Mouse (Mus musculus) limb, embryonic 12.5 days (tissue): ENCODE measurements around the gene Gas7. TPM values are rescaled to one million over a fixed set of nuclear protein-coding genes. Genes with fewer than 3 reads are reported as not detected.

Experiments used
- ATAC-seq: fragments of 200-750 bp; cut with Nextera tagmentation; 2 replicates; pipeline ENCODE4 v1.8.0; 2017; ENCODE audit warnings: low read depth, moderate TSS enrichment; ENCODE audit not compliant: insufficient number of reproducible peaks, insufficient read depth, low FRiP score, low TSS enrichment
- H3K27ac ChIP-seq: fragments of 300-500 bp; sonication (generic); 2 replicates; pipeline ENCODE4 v1.5.1; 2016; ENCODE audit warnings: mild to moderate bottlenecking, moderate library complexity
- H3K27me3 ChIP-seq: fragments of 300-500 bp; sonication (generic); 2 replicates; pipeline ENCODE4 v1.6.1; 2016; ENCODE audit warnings: mild to moderate bottlenecking, moderate library complexity
- H3K36me3 ChIP-seq: fragments of 300-500 bp; sonication (generic); 2 replicates; pipeline ENCODE4 v1.6.1; 2016; ENCODE audit warnings: mild to moderate bottlenecking, moderate library complexity
- H3K4me1 ChIP-seq: fragments of 300-500 bp; sonication (generic); replicated peaks from 2 replicates; pipeline ENCODE4 v1.6.1; 2016
- H3K4me2 ChIP-seq: fragments of 300-500 bp; sonication (generic); 2 replicates; pipeline ENCODE4 v1.6.1; 2016; ENCODE audit warnings: mild to moderate bottlenecking, moderate library complexity
- H3K4me3 ChIP-seq: fragments of 300-500 bp; sonication (generic); replicated peaks from 2 replicates; pipeline ENCODE4 v1.5.1; 2016; ENCODE audit warnings: mild to moderate bottlenecking
- H3K9ac ChIP-seq: fragments of 300-500 bp; sonication (generic); replicated peaks from 2 replicates; pipeline ENCODE4 v1.6.1; 2016; ENCODE audit warnings: mild to moderate bottlenecking, moderate library complexity
- H3K9me3 ChIP-seq: fragments of 300-500 bp; sonication (generic); 2 replicates; pipeline ENCODE4 v1.6.1; 2016; ENCODE audit warnings: mild to moderate bottlenecking, moderate library complexity
- WGBS: fragments of 180-500 bp; shearing (Covaris S2); methylation state at CpG from one replicate; pipeline ENCODE4 v1.1.7; 2016; 5-methylcytosine and 5-hydroxymethylcytosine counted together
- polyA plus RNA-seq: library from polyadenylated mRNA; unstranded; fragments of >200 nt; fragmentation: Nextera tagmentation; extraction: Ambion mirVana; gene quantifications from 2 replicates; pipeline ENCODE4 v1.2.1, GENCODE M21; 2016

Gas7 gene
- polyA plus RNA-seq, 1 experiment from 2014 or later, result 4.3 TPM

GRCm38 (mm10) chr11:67675562-67676540 is 220.6 kb downstream of the Gas7 start:
- 63% methylated on average over 12 of the region's 12 CpGs for WGBS
- H3K9me3 ChIP-seq, result no peaks in the 10 kb centered on the region
- H3K27me3 ChIP-seq, result no peaks in the 10 kb centered on the region
- H3K36me3 ChIP-seq, result no peaks in the 10 kb centered on the region
- H3K27ac ChIP-seq, result no peak overlapping the region
- no peaks in the 10 kb centered on the region for H3K4me1 ChIP-seq
- no peak overlapping the region for H3K4me2 ChIP-seq
- no peak overlapping the region for H3K9ac ChIP-seq
- ATAC-seq, result no peak
- H3K4me3 ChIP-seq, result no peak overlapping the region

GRCm38 (mm10) chr11:67679300-67679699 is 224.1 kb downstream of the Gas7 start:
- Histone ChIP-seq H3K27me3 (no peaks in the 10 kb centered on the region), H3K4me3 (no peak overlapping the region), H3K36me3 (no peaks in the 10 kb centered on the region), H3K9me3 (no peaks in the 10 kb centered on the region), H3K9ac (no peak overlapping the region), H3K4me1 (no peaks in the 10 kb centered on the region), H3K4me2 (no peak overlapping the region), H3K27ac (no peak overlapping the region)
- 75% methylated on average over 5 of the region's 5 CpGs for WGBS
- no peak for ATAC-seq

- 80% methylated on average over 2 of the region's 2 CpGs for WGBS
- H3K9ac ChIP-seq, result no peak overlapping the region
- H3K27ac ChIP-seq, result no peak overlapping the region
- no peaks in the 10 kb centered on the region for H3K36me3 ChIP-seq
- no peaks in the 10 kb centered on the region for H3K9me3 ChIP-seq
- no peaks in the 10 kb centered on the region for H3K4me1 ChIP-seq
- no peak overlapping the region for H3K4me2 ChIP-seq
- no peaks in the 10 kb centered on the region for H3K27me3 ChIP-seq
- ATAC-seq, result no peak
- H3K4me3 ChIP-seq, result no peak overlapping the region
Observed at GRCm38 (mm10) chr11:67679930-67680329, 224.7 kb downstream of the Gas7 start.

GRCm38 (mm10) chr11:67681871-67682270 is 226.6 kb downstream of the Gas7 start:
- Histone ChIP-seq H3K27ac (no peak overlapping the region), H3K4me3 (no peak overlapping the region), H3K36me3 (no peaks in the 10 kb centered on the region), H3K4me1 (no peaks in the 10 kb centered on the region), H3K4me2 (no peak overlapping the region), H3K27me3 (no peaks in the 10 kb centered on the region), H3K9ac (no peak overlapping the region), H3K9me3 (no peaks in the 10 kb centered on the region)
- WGBS, result 82% methylated on average over 3 of the region's 3 CpGs
- no peak for ATAC-seq

- 83% methylated on average over 2 of the region's 2 CpGs for WGBS
- Histone ChIP-seq H3K27ac (no peak overlapping the region), H3K9me3 (no peaks in the 10 kb centered on the region), H3K9ac (no peak overlapping the region), H3K4me1 (0 out of 2 replicates have a peak, but pooled peaks cover 3% of the 10 kb centered on the region), H3K4me2 (no peak overlapping the region), H3K4me3 (no peak overlapping the region), H3K27me3 (no peaks in the 10 kb centered on the region), H3K36me3 (no peaks in the 10 kb centered on the region)
- ATAC-seq, result no peak
Observed at GRCm38 (mm10) chr11:67686109-67686508, 230.9 kb downstream of the Gas7 start.

GRCm38 (mm10) chr11:67694703-67695376 is 239.6 kb downstream of the Gas7 start, which contains the start of gene Rcvrn:
TSS of gene Rcvrn (plus strand) at chr11:67695326.
- no peak within 1 kb of the TSS for H3K9ac ChIP-seq
- H3K27ac ChIP-seq, result no peak within 1 kb of the TSS
- no peak for ATAC-seq
- no peak within 1 kb of the TSS for H3K4me2 ChIP-seq
- H3K36me3 ChIP-seq, result no peaks in the 10 kb centered on the region
- no peak within 1 kb of the TSS for H3K4me3 ChIP-seq
- 63% methylated on average over 7 of the region's 7 CpGs for WGBS
- H3K27me3 ChIP-seq, result peaks cover 8% of the 10 kb centered on the region; the same call in 1 of the 2 replicates
- no peaks in the 10 kb centered on the region for H3K9me3 ChIP-seq
- 0 out of 2 replicates have a peak, but pooled peaks cover 3% of the 10 kb centered on the region for H3K4me1 ChIP-seq

GRCm38 (mm10) chr11:67712976-67713375 is 257.7 kb downstream of the Gas7 start:
- Histone ChIP-seq H3K9ac (no peak overlapping the region), H3K27me3 (no peaks in the 10 kb centered on the region), H3K4me1 (no peaks in the 10 kb centered on the region), H3K4me2 (no peak overlapping the region), H3K27ac (no peak overlapping the region), H3K4me3 (no peak overlapping the region), H3K36me3 (no peaks in the 10 kb centered on the region), H3K9me3 (no peaks in the 10 kb centered on the region)
- no peak for ATAC-seq
- WGBS, result 90% methylated on average over 4 of the region's 4 CpGs

- WGBS, result 80% methylated on average over 4 of the region's 4 CpGs
- no peak for ATAC-seq
- Histone ChIP-seq H3K36me3 (no peaks in the 10 kb centered on the region), H3K4me3 (no peak overlapping the region), H3K27ac (no peak overlapping the region), H3K9me3 (no peaks in the 10 kb centered on the region), H3K9ac (no peak overlapping the region), H3K4me1 (no peaks in the 10 kb centered on the region), H3K27me3 (no peaks in the 10 kb centered on the region), H3K4me2 (no peak overlapping the region)
Observed at GRCm38 (mm10) chr11:67715382-67715781, 260.1 kb downstream of the Gas7 start.

- no peaks in the 10 kb centered on the region for H3K36me3 ChIP-seq
- 92% methylated on average over 5 of the region's 5 CpGs for WGBS
- H3K9ac ChIP-seq, result no peak overlapping the region
- no peak overlapping the region for H3K27ac ChIP-seq
- no peaks in the 10 kb centered on the region for H3K9me3 ChIP-seq
- H3K27me3 ChIP-seq, result no peaks in the 10 kb centered on the region
- H3K4me1 ChIP-seq, result no peaks in the 10 kb centered on the region
- no peak overlapping the region for H3K4me3 ChIP-seq
- no peak overlapping the region for H3K4me2 ChIP-seq
- no peak for ATAC-seq
Observed at GRCm38 (mm10) chr11:67721485-67721884, 266.2 kb downstream of the Gas7 start.

GRCm38 (mm10) chr11:67722399-67723156 is 267.3 kb downstream of the Gas7 start:
- H3K36me3 ChIP-seq, result no peaks in the 10 kb centered on the region
- no peaks in the 10 kb centered on the region for H3K4me1 ChIP-seq
- no peak overlapping the region for H3K4me2 ChIP-seq
- H3K27me3 ChIP-seq, result no peaks in the 10 kb centered on the region
- 71% methylated on average over 7 of the region's 7 CpGs for WGBS
- no peak overlapping the region for H3K27ac ChIP-seq
- H3K9me3 ChIP-seq, result no peaks in the 10 kb centered on the region
- no peak overlapping the region for H3K9ac ChIP-seq
- no peak for ATAC-seq
- no peak overlapping the region for H3K4me3 ChIP-seq
